24 mouse cellular contexts compared by ENCODE assay signal in genomic region chr5:43997626-43998025, GRCm38 (mm10). TPM values are rescaled to one million over a fixed set of nuclear protein-coding genes. Genes with fewer than 3 reads are reported as not detected.
"Had no signal": no experiment of that assay in that cellular context is flagged by ENCODE, and none has a peak within 500 bp of the region (broad histone marks: within the 10 kb centered on the region; RNA-seq: fewer than 3 reads in every experiment).

No protein-coding gene starts in this region.

- H3K9ac ChIP-seq: kidney, embryonic 15.5 days; limb, embryonic 12.5 days; limb, embryonic 15.5 days; liver, embryonic 15.5 days; lung, embryonic 14.5 days; midbrain, embryonic 13.5 days; neural tube, embryonic 13.5 days had no signal

- DNase-seq: kidney, adult 11 months; kidney, adult 8-10 months; kidney, postnatal 10 days; kidney, postnatal 36 days; layer of hippocampus, postnatal 36 days; left cerebral cortex, postnatal 4 days; lung, embryonic 14.5 days; lung, postnatal 36 days; retina, postnatal 1 day; thymus, postnatal 36 days had no signal

- ATAC-seq: lung, postnatal 0 days; midbrain, embryonic 13.5 days; midbrain, embryonic 16.5 days had no signal

- H3K9me3 ChIP-seq: kidney, embryonic 15.5 days; limb, embryonic 12.5 days; limb, embryonic 15.5 days; liver, embryonic 15.5 days; megakaryocyte, embryonic 14.5 days; midbrain, embryonic 10.5 days; midbrain, embryonic 13.5 days; neural tube, embryonic 13.5 days had no signal

- H3K4me1 ChIP-seq: kidney, embryonic 15.5 days; limb, embryonic 12.5 days; limb, embryonic 15.5 days; midbrain, embryonic 10.5 days; midbrain, embryonic 13.5 days; neural tube, embryonic 13.5 days had no signal

- H3K36me3 ChIP-seq: liver, embryonic 15.5 days had no signal

- H3K27ac ChIP-seq: kidney, embryonic 15.5 days; limb, embryonic 12.5 days; limb, embryonic 15.5 days; liver, embryonic 15.5 days; midbrain, embryonic 10.5 days; midbrain, embryonic 13.5 days; neural tube, embryonic 13.5 days had no signal

- H3K27me3 ChIP-seq: kidney, embryonic 15.5 days; limb, embryonic 12.5 days; limb, embryonic 15.5 days; liver, embryonic 15.5 days; midbrain, embryonic 13.5 days; neural tube, embryonic 13.5 days had no signal

- H3K4me3 ChIP-seq: kidney, embryonic 15.5 days; limb, embryonic 12.5 days; limb, embryonic 15.5 days; liver, embryonic 15.5 days; megakaryocyte, embryonic 14.5 days; midbrain, embryonic 10.5 days; midbrain, embryonic 13.5 days; myocyte; neural tube, embryonic 13.5 days had no signal

- H3K4me2 ChIP-seq: kidney, embryonic 15.5 days; limb, embryonic 12.5 days; limb, embryonic 15.5 days; liver, embryonic 15.5 days; lung, embryonic 14.5 days; midbrain, embryonic 13.5 days; neural tube, embryonic 13.5 days had no signal

RNA-seq across cellular contexts. Expression of gene Fgfbp1, which starts 16.0 kb away (rescaled TPM):
- total RNA-seq: monocyte, adult 5-6 weeks; neutrophil, adult 5-6 weeks had no signal
- polyA plus RNA-seq: urinary bladder, adult 2 months had no signal
